Mouse (Mus musculus): ENCODE measurements around the gene Vwa5b1. TPM values are rescaled to one million over a fixed set of nuclear protein-coding genes. Genes with fewer than 3 reads are reported as not detected.

Gene Vwa5b1
- not detected in 2 replicates for total RNA-seq (2017)

DNA sequence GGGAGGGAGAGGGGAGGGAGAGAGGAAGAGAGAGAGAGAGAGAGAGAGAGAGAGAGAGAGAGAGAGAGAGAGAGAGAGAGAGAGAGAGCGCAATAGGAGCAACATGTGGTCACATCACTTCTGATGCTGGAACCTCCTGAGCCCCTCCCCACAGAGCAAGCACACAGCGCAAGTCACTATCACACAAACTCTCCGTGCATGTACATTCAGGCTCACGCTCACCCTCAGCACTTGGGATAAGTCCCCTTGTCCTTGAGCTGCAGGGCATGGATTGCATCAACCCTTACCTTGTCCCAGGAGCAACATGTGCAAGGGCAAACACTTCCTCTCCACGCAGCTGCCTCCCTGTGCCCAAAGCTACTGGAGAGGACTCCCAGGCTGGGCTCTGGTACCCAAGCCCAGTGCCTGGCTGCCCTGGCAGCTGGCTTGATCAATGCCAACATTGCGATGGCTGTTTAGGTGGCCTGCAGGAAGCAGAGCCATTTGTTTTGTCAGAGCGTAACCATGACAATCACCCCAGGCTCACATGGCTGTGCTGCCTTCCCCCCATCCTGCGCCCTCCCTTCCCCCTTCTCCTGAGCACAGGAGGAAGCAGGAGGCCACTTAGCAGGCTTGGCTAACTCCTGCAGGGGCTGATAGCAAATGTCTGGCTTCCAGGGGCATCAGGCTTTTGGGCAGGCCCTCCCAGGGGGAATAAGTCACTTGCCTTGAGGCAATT, at the start of gene Vwa5b1:
TSS of gene Vwa5b1 (minus strand) at position 457 of the 718 bp plus-strand sequence.
- no peak for ATAC-seq (ENCODE audit: extremely low read depth, insufficient number of reproducible peaks, low FRiP score, poor library complexity, severe bottlenecking)

DNA sequence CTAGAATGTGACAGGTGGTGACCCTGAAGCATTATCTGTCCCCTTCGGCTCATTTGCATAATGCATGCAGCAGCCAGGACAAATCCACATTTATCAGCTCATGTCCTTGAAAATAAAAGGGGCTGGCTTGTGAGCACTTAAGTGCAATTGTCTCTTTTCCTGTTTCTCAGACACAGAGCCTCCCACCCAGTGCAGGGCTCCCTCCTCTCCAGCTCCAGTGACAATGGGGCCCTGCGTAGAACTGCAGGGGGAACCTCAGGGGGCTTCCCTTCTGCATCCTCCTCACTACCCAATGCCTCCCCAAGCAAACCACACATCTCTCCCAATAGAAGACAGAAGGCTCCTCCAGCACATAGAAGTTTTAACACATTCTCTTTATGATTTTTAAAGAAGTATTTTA, 47.1 kb upstream of the Vwa5b1 start:
- no peak for ATAC-seq (ENCODE audit: extremely low read depth, insufficient number of reproducible peaks, low FRiP score, poor library complexity, severe bottlenecking)

- no peak for ATAC-seq (ENCODE audit: extremely low read depth, insufficient number of reproducible peaks, low FRiP score, poor library complexity, severe bottlenecking)
Observed at GRCm38 (mm10) chr4:138680124-138680523, 44.4 kb upstream of the Vwa5b1 start.

- ATAC-seq (ENCODE audit: extremely low read depth, insufficient number of reproducible peaks, low FRiP score, poor library complexity, severe bottlenecking) = no peak
Observed at GRCm38 (mm10) chr4:138677579-138677978, 41.9 kb upstream of the Vwa5b1 start.

DNA sequence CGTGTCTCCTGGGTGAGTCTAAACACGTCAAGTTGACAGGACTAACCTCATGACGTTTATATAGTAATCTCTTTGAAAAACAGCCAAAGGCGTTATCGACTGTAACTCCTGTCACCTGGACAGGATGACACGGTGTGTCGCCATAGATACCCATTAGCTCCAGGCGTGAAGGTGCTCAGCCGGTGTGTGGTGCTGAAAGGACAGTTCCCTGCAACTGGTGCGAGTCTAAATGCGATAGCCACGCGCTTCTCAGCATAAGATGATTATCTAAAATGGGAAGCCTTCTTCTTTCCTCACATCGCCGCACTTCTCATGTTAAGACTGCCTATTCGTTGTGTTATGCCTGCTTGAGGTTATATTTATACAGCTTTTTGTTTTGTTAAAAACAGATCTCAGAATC, 40.8 kb upstream of the Vwa5b1 start:
- ATAC-seq (ENCODE audit: extremely low read depth, insufficient number of reproducible peaks, low FRiP score, poor library complexity, severe bottlenecking) = no peak

DNA sequence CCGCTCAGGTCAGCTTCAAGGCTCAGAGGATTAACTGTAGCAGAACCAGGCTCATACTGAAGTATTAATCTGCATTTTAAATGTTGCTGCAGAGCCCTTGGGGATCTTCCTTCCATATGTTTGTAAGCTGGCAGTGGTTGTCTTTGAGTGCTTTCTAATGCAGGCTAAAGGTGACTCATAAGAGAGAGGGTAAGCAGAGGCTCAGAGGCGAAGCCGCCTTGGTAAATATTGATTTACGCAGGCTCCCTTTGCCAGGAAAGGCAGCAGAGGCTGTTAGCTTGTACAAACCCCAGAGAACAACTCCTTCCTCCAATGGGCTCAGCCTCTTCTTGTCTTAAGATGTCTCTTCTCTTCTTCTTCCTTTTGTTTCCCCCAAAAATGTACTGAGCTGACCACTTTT, 36.5 kb upstream of the Vwa5b1 start:
- no peak for ATAC-seq (ENCODE audit: extremely low read depth, insufficient number of reproducible peaks, low FRiP score, poor library complexity, severe bottlenecking)

GRCm38 (mm10) chr4:138670093-138670889, 34.6 kb upstream of the Vwa5b1 start:
- ATAC-seq (ENCODE audit: extremely low read depth, insufficient number of reproducible peaks, low FRiP score, poor library complexity, severe bottlenecking) = no peak

GRCm38 (mm10) chr4:138666521-138666920, 30.8 kb upstream of the Vwa5b1 start:
- no peak for ATAC-seq (ENCODE audit: extremely low read depth, insufficient number of reproducible peaks, low FRiP score, poor library complexity, severe bottlenecking)

DNA sequence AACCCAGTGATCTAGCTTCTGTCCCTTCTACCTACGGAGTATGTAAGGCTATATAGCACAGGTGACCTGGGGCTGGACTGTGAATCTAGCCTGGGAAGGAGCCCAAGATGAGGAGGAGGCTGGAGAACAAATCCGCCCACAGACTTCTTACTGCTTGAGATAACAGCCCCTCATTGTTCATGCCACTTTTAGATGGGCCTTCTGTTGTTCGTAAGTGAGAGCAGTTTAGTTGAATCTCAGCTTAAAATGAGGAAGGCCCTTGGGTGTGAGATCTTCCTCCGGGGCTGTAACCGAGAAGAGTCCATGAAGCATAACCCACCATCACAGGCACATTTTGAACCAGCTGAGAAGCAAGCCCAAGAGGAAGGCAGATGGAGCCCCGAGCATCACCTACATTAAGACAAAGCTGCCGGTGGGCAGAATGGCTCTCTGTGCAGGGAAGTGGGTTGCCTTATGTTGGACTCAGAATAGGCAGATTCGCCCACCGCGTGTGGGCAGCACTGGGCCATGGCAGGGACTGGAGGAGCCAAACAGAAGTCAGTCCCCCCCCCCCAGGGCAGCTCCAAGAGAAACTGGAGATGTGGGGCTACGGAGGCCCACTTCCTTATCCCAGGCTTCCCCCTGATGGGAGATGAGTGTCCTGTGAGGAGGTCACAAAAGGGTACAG, 24.4 kb upstream of the Vwa5b1 start:
- no peak for ATAC-seq (ENCODE audit: extremely low read depth, insufficient number of reproducible peaks, low FRiP score, poor library complexity, severe bottlenecking)

DNA sequence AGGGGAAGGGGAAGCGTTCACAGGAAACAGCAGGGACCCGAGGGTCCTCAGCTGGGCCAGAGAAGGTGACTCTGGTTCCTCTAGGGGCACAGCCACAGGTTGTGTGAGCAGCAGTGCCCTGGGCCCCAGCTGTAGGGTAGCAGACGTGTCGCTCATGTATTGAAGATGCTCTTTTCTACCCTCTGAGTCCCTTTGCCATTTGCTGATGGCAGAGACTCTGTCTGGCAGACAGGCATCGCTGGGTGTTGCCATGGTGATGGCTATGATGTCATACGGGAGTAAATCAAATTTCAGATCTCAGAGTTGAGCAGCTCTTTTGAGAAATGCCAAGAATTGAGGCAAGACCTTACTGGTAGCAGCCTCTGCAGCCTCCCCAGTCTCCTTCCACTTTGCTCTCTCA, 17.4 kb upstream of the Vwa5b1 start:
- no peak for ATAC-seq (ENCODE audit: extremely low read depth, insufficient number of reproducible peaks, low FRiP score, poor library complexity, severe bottlenecking)

DNA sequence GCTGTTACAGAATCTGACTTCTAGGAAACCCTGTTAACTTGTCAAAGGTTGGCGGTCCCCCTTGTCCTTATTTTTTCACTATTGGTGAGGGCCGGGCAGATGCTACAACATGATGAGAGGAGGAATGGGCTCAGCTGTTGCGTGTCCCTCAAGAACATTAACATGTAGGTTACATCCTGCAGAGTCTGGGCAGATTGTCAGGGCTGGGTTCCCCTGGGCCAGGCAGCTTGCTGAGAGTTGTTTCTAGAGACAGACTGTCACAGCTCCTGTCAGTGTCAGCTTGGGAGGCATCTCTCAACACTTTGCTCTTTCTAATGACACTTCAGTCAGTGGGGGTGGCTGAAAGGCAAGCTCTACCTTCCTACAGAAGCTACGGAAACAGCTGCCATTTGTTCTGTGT, 16.2 kb upstream of the Vwa5b1 start:
- ATAC-seq (ENCODE audit: extremely low read depth, insufficient number of reproducible peaks, low FRiP score, poor library complexity, severe bottlenecking) = no peak

DNA sequence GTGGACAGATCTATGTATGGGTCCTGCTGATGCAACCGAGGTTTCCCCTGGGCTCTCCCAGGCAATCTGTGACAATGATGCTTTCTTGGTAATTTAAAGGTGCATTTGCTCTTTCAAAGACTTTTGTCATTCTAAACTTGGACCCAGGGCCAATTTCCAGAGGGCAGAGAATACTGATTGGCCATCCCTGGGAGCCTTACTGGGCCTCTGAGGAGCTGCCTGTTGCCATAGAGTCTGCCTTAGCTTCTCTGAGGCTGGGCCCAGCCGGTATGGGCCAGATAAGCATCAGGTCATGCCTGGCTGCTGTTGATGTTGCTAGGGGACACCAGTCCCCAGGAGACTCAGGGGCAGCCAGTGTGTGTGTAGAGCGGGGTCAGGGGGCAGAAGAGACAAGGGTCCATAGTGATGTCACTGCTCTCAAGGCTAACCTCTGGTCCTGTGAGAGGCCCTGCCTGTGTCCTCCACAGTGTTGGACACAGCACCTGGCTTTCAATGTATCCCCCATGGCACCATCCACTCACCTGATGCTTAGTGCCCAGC, 12.5 kb upstream of the Vwa5b1 start:
- ATAC-seq (ENCODE audit: extremely low read depth, insufficient number of reproducible peaks, low FRiP score, poor library complexity, severe bottlenecking) = no peak

- ATAC-seq (ENCODE audit: extremely low read depth, insufficient number of reproducible peaks, low FRiP score, poor library complexity, severe bottlenecking) = no peak
Observed at GRCm38 (mm10) chr4:138642272-138642671, 6.6 kb upstream of the Vwa5b1 start.

- no peak for ATAC-seq (ENCODE audit: extremely low read depth, insufficient number of reproducible peaks, low FRiP score, poor library complexity, severe bottlenecking)
Observed at GRCm38 (mm10) chr4:138636146-138636511, 445 bp upstream of the Vwa5b1 start.

DNA sequence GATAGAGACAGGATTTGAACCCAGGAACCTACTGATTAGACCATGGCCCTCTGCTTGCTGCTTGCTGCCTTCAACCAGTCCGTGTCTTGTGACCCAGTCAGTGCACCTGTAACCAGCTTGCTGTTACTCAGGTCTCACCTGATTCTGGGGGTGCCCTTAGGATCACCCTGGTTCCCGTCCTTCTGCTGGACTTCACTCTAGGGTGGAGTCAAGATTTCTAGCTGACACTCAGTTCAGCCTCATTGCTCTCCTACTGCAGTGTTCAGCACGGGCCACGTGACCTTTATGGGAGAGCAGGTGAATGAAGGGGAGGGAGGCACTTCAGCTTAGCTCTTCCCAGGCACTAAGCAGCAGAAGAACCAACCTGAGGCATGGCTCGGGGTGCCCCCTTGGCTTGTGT, 7.4 kb downstream of the Vwa5b1 start:
- no peak for ATAC-seq (ENCODE audit: extremely low read depth, insufficient number of reproducible peaks, low FRiP score, poor library complexity, severe bottlenecking)

GRCm38 (mm10) chr4:138614454-138614853, 21.2 kb downstream of the Vwa5b1 start:
- ATAC-seq (ENCODE audit: extremely low read depth, insufficient number of reproducible peaks, low FRiP score, poor library complexity, severe bottlenecking) = no peak

DNA sequence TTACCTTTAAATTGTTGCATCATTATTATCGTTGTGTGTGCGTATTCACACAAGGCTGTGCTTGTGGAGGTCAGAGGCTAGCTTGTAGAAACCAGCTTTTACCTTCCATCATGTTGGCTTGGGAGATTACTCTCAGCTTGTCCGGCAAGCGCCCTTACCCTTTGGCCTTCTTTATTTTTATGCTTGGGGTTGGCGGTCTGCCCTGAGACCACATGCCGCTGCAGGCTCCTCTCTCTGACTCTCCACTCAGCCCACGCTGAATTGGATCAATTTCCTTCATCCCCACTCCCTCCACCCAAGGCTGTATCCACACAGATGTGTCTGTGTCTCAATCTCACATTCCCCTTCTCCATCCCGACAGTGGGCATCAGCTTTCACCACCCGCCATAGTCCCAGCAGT, 33.8 kb downstream of the Vwa5b1 start:
- ATAC-seq (ENCODE audit: extremely low read depth, insufficient number of reproducible peaks, low FRiP score, poor library complexity, severe bottlenecking) = no peak

DNA sequence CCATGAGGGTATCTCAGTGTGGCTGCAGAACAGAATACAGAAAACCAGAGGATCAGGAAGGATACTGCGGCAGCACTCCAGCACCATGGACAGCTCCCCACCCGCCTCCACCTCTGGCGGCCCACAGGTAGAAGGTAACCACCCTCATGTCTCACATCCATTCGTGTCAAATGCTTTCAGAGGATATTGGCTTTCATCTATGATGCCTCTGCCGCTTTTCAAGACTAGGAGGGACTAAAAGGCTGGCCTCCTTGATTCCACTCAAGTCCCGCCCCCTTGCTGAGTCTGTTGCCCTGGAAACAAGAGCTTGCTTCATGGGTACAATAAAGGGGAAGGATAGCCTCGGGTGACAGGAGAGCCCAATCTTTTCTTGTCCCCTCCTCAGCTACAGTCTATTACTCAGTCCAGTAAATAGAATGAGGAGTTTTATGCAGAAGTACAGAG, 37.8 kb downstream of the Vwa5b1 start:
- ATAC-seq (ENCODE audit: extremely low read depth, insufficient number of reproducible peaks, low FRiP score, poor library complexity, severe bottlenecking) = no peak

DNA sequence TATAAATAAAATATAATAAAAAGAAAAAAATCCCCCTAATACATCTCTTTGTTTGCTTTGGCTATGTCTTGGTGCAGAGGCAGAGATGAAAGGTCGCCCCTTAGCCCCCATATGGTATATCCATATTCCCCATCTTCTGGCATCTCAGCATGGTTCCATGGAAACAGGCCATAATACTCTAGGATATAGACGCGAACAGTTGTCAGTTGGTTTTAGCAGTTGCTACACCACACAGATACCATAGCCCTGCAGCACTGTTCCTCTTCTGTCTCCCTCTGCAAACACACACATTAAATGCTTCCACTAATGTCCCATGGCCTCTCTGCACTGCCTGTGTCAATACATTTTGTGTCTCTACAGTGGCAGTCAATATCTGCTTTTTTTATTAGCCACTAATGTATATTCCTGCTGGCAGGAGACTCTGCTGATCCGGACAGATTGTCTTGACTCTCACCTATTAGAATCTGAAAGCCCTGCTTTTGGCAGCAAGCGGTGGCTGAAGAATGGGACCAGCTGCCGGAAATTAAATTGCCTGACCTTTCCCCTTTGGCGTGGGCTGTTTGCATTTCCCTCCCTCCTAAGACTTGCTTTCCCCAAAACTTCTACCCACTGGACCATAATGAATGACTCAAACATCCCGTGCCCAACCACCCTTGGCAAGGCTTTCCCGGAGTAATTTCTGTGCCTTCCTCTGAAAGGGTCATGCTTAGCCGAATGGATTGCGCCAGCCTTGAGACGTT, 39.1 kb downstream of the Vwa5b1 start:
- ATAC-seq (ENCODE audit: extremely low read depth, insufficient number of reproducible peaks, low FRiP score, poor library complexity, severe bottlenecking) = no peak
